8 mouse cellular contexts compared by ENCODE assay signal in the genomic region with DNA sequence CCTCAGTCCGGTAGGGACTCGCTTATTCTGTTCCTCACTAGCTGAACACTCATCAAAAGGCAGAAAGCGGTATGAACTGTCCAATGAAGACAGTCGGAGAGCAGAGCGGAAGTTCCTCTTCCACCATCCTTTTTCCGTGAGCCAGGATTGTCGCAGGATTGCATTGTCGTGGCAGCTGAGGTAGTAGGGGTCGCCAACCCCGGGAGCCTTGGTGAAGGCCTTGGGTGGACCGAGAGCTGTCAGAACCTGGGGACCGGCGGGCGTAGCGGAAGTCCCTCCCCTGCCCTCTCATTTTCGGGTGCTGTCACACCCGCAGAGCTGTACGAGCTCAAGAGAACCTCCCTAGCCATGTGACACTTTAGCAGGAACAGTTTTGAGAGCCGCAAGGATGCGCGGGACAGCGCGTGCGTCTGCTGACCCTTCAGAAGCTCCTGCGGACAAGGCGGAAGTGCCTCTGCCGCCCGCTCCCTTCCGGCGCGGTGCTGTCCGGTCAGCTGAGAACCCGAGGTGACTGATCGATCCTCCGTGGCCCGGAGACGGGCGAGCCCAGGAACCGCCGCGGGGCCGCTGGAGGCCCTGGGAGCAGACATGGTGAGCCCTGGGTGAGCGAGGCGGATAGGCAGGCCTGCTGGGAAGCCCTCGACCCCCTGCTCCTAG. TPM values are rescaled to one million over a fixed set of nuclear protein-coding genes. Genes with fewer than 3 reads are reported as not detected.
DNase-seq lines count a peak whose midpoint lies in the region; ATAC-seq and TF ChIP-seq lines count a peak whose summit lies in the region.

A gene (plus strand): TSS at position 402 of the 657 bp plus-strand sequence.

- peak; percentile 76 for DNase-seq in A20 (ENCODE audit: low read depth, low spot score)
- peak; percentile 96 for DNase-seq in brain, adult 2 months (ENCODE audit: low read depth, low spot score)
- peak; percentile 77 for DNase-seq in heart, adult 8-10 months (ENCODE audit: low spot score)
- peak; percentile 63 for DNase-seq in kidney, adult 9 months
- DNase-seq in spleen, adult 18-20 months, result peak; percentile 54 to 60

- peak; percentile 72 for TF ChIP-seq POLR2A in embryonic fibroblast, embryonic 13.5 days (IDR thresholded peaks at IDR 0.05; ENCODE audit: low read depth, low read length)

- no peaks in the 10 kb centered on the region for H3K4me1 ChIP-seq in embryonic fibroblast, embryonic 13.5 days (ENCODE audit: control insufficient read depth, insufficient read depth, low read length)
- no peaks in the 10 kb centered on the region for H3K4me1 ChIP-seq in limb, embryonic 13.5 days
- peaks cover 7% of the 10 kb centered on the region; the same call in 1 of the 2 replicates for H3K4me1 ChIP-seq in midbrain, embryonic 15.5 days

- H3K9me3 ChIP-seq in limb, embryonic 13.5 days, result peaks cover 22% of the 10 kb centered on the region
- H3K9me3 ChIP-seq in midbrain, embryonic 15.5 days, result peaks cover 17% of the 10 kb centered on the region

- H3K4me3 ChIP-seq in embryonic fibroblast, embryonic 13.5 days (ENCODE audit: insufficient read depth, low read length), result peak within 1 kb of the TSS; percentile 77
- peak within 1 kb of the TSS; percentile 75 for H3K4me3 ChIP-seq in limb, embryonic 13.5 days
- peak within 1 kb of the TSS; percentile 79 for H3K4me3 ChIP-seq in midbrain, embryonic 15.5 days

- ATAC-seq in limb, embryonic 13.5 days (ENCODE audit: low FRiP score, low read depth), result peak; percentile 92
- peak; percentile 97 for ATAC-seq in midbrain, embryonic 15.5 days (replicated peaks)

- TF ChIP-seq CTCF in embryonic fibroblast, embryonic 13.5 days (IDR thresholded peaks at IDR 0.05; ENCODE audit: borderline replicate concordance, insufficient read depth, low read length), result no peak

- 6% methylated on average over 44 of the region's 45 CpGs for WGBS in limb, embryonic 13.5 days
- WGBS in midbrain, embryonic 15.5 days, result 3% methylated on average over 45 of the region's 45 CpGs

- H3K36me3 ChIP-seq in limb, embryonic 13.5 days, result peaks cover 22% of the 10 kb centered on the region
- H3K36me3 ChIP-seq in midbrain, embryonic 15.5 days (replicated peaks), result peaks cover 19% of the 10 kb centered on the region

- H3K9ac ChIP-seq in limb, embryonic 13.5 days, result peak within 1 kb of the TSS; percentile 91
- H3K9ac ChIP-seq in midbrain, embryonic 15.5 days, result peak within 1 kb of the TSS; percentile 86

- H3K27me3 ChIP-seq in limb, embryonic 13.5 days, result no peaks in the 10 kb centered on the region
- H3K27me3 ChIP-seq in midbrain, embryonic 15.5 days (replicated peaks), result no peaks in the 10 kb centered on the region

- H3K27ac ChIP-seq in embryonic fibroblast, embryonic 13.5 days (ENCODE audit: insufficient read depth, low read length), result peak within 1 kb of the TSS; percentile 43
- peak within 1 kb of the TSS; percentile 61; the same call in 1 of the 2 replicates for H3K27ac ChIP-seq in limb, embryonic 13.5 days
- H3K27ac ChIP-seq in midbrain, embryonic 15.5 days, result peak within 1 kb of the TSS; percentile 87

- H3K4me2 ChIP-seq in limb, embryonic 13.5 days (replicated peaks), result peak within 1 kb of the TSS; percentile 88
- peak within 1 kb of the TSS; percentile 90 for H3K4me2 ChIP-seq in midbrain, embryonic 15.5 days

RNA-seq across cellular contexts. Expression of the gene that starts here (rescaled TPM):
- 6.3 and 7.0 TPM in 2 replicates for polyA plus RNA-seq in embryonic fibroblast, embryonic 13.5 days (2011; ENCODE audit: insufficient read length, low read depth, missing spikeins)
- total RNA-seq in heart, adult 8-10 months (2022), result 1 to 10 TPM; 5.0 to 8.7 (median 5.8) TPM
- 7.1 and 7.9 TPM in 2 replicates for polyA plus RNA-seq in limb, embryonic 13.5 days (2015; fragmentation: Nextera tagmentation; extraction: Ambion mirVana)
- polyA plus RNA-seq in midbrain, embryonic 15.5 days (2015; fragmentation: Nextera tagmentation; extraction: Ambion mirVana), result 9.3 and 9.6 TPM in 2 replicates

Comparison
In these comparisons a context has a peak if more than half of its experiments do, and no peak if none do; other contexts are left out.
1. Peak in every context shown above with its lines: DNase-seq, ATAC-seq, H3K4me3 ChIP-seq and H3K27ac ChIP-seq.